Mouse (Mus musculus): Measurements from ENCODE around the gene Fam69b. TPM values are rescaled to one million over a fixed set of nuclear protein-coding genes. Genes with fewer than 3 reads are reported as not detected.

The Fam69b gene
- total and polyA plus RNA-seq, 2 experiments from 2014 or later = 155 to 261 TPM

GRCm38 (mm10) chr2:26638572-26638971 is 10.3 kb downstream of the Fam69b start:
- DNase-seq (ENCODE audit: low spot score) (no peak), ATAC-seq (ENCODE audit: low FRiP score) (no peak)
- H3K27me3 ChIP-seq (ENCODE audit: insufficient read depth, low read length) = no peaks in the 10 kb centered on the region
- H3K9me3 ChIP-seq (ENCODE audit: low read length) = no peaks in the 10 kb centered on the region
- H3K9ac ChIP-seq (replicated peaks; ENCODE audit: low read length, poor library complexity, severe bottlenecking) = peak overlapping the region; percentile 36
- peak overlapping the region; percentile 49 for H3K4me2 ChIP-seq (ENCODE audit: low read depth, low read length, poor library complexity, severe bottlenecking)
- peak overlapping the region; percentile 83 for H3K4me3 ChIP-seq (ENCODE audit: low read depth, low read length)
- WGBS = 72% methylated on average over 5 of the region's 5 CpGs
- peak; percentile 21; the same call in 1 of the 2 replicates for TF ChIP-seq CTCF (IDR thresholded peaks at IDR 0.05)
- peaks cover 8% of the 10 kb centered on the region; the same call in 1 of the 2 replicates for H3K4me1 ChIP-seq (ENCODE audit: insufficient read depth, low read length)
- H3K27ac ChIP-seq (ENCODE audit: low read depth, low read length) = peak overlapping the region; percentile 91; the same call in 1 of the 2 replicates
- H3K36me3 ChIP-seq (ENCODE audit: insufficient read depth, low read length) = peaks cover 38% of the 10 kb centered on the region

- WGBS = 5% methylated on average over 8 of the region's 8 CpGs
- no peaks in the 10 kb centered on the region for H3K27me3 ChIP-seq (ENCODE audit: insufficient read depth, low read length)
- peak overlapping the region; percentile 83 for H3K4me3 ChIP-seq (ENCODE audit: low read depth, low read length)
- ATAC-seq (ENCODE audit: low FRiP score) (no peak), DNase-seq (ENCODE audit: low spot score) (peak; percentile 67)
- H3K9me3 ChIP-seq (ENCODE audit: low read length) = no peaks in the 10 kb centered on the region
- peaks cover 37% of the 10 kb centered on the region for H3K36me3 ChIP-seq (ENCODE audit: insufficient read depth, low read length)
- peak overlapping the region; percentile 91; the same call in 1 of the 2 replicates for H3K27ac ChIP-seq (ENCODE audit: low read depth, low read length)
- peaks cover 8% of the 10 kb centered on the region; the same call in 1 of the 2 replicates for H3K4me1 ChIP-seq (ENCODE audit: insufficient read depth, low read length)
- peak overlapping the region; percentile 42 for H3K9ac ChIP-seq (replicated peaks; ENCODE audit: low read length, poor library complexity, severe bottlenecking)
- peak overlapping the region; percentile 49 for H3K4me2 ChIP-seq (ENCODE audit: low read depth, low read length, poor library complexity, severe bottlenecking)
- TF ChIP-seq CTCF (IDR thresholded peaks at IDR 0.05) = peak; percentile 71
Observed at GRCm38 (mm10) chr2:26639083-26639482, 10.8 kb downstream of the Fam69b start.

- H3K27me3 ChIP-seq (ENCODE audit: insufficient read depth, low read length) = no peaks in the 10 kb centered on the region
- peak; percentile 97 for TF ChIP-seq CTCF (IDR thresholded peaks at IDR 0.05)
- H3K9ac ChIP-seq (replicated peaks; ENCODE audit: low read length, poor library complexity, severe bottlenecking) = peak overlapping the region; percentile 90
- 4% methylated on average over 49 of the region's 49 CpGs for WGBS
- peak; percentile 97 for DNase-seq (ENCODE audit: low spot score)
- peaks cover 8% of the 10 kb centered on the region; the same call in 1 of the 2 replicates for H3K4me1 ChIP-seq (ENCODE audit: insufficient read depth, low read length)
- peak overlapping the region; percentile 83 for H3K4me3 ChIP-seq (ENCODE audit: low read depth, low read length)
- peaks cover 27% of the 10 kb centered on the region for H3K36me3 ChIP-seq (ENCODE audit: insufficient read depth, low read length)
- peak overlapping the region; percentile 49 for H3K4me2 ChIP-seq (ENCODE audit: low read depth, low read length, poor library complexity, severe bottlenecking)
- H3K9me3 ChIP-seq (ENCODE audit: low read length) = no peaks in the 10 kb centered on the region
- H3K27ac ChIP-seq (ENCODE audit: low read depth, low read length) = peak overlapping the region; percentile 91
- peak; percentile 88 for ATAC-seq (ENCODE audit: low FRiP score)
Observed at GRCm38 (mm10) chr2:26639838-26640830, 11.9 kb downstream of the Fam69b start.

- DNase-seq (ENCODE audit: low spot score) = no peak
- Histone ChIP-seq H3K9ac (replicated peaks; ENCODE audit: low read length, poor library complexity, severe bottlenecking) (no peak overlapping the region), H3K9me3 (ENCODE audit: low read length) (no peaks in the 10 kb centered on the region), H3K4me3 (ENCODE audit: low read depth, low read length) (no peak overlapping the region), H3K4me2 (ENCODE audit: low read depth, low read length, poor library complexity, severe bottlenecking) (no peak overlapping the region), H3K4me1 (ENCODE audit: insufficient read depth, low read length) (peaks cover 8% of the 10 kb centered on the region; the same call in 1 of the 2 replicates), H3K27me3 (ENCODE audit: insufficient read depth, low read length) (no peaks in the 10 kb centered on the region), H3K36me3 (ENCODE audit: insufficient read depth, low read length) (peaks cover 17% of the 10 kb centered on the region), H3K27ac (ENCODE audit: low read depth, low read length) (no peak overlapping the region)
- TF ChIP-seq CTCF (IDR thresholded peaks at IDR 0.05) = no peak
- ATAC-seq (ENCODE audit: low FRiP score) = no peak
- WGBS = 76% methylated on average over 7 of the region's 7 CpGs
Observed at GRCm38 (mm10) chr2:26641006-26641647, 12.9 kb downstream of the Fam69b start.

GRCm38 (mm10) chr2:26643942-26644341 is 15.7 kb downstream of the Fam69b start:
- TF ChIP-seq CTCF (IDR thresholded peaks at IDR 0.05) = peak; percentile 66

More at GRCm38 (mm10) chr2:26643942-26644341, 15.7 kb downstream of the Fam69b start:
- ATAC-seq (ENCODE audit: low FRiP score) (no peak), DNase-seq (ENCODE audit: low spot score) (no peak)
- WGBS = 63% methylated on average over 2 of the region's 2 CpGs
- no peak overlapping the region for H3K4me2 ChIP-seq (ENCODE audit: low read depth, low read length, poor library complexity, severe bottlenecking)
- H3K4me3 ChIP-seq (ENCODE audit: low read depth, low read length) = no peak overlapping the region
- no peak overlapping the region for H3K9ac ChIP-seq (replicated peaks; ENCODE audit: low read length, poor library complexity, severe bottlenecking)
- no peak overlapping the region for H3K27ac ChIP-seq (ENCODE audit: low read depth, low read length)
- no peaks in the 10 kb centered on the region for H3K4me1 ChIP-seq (ENCODE audit: insufficient read depth, low read length)
- H3K36me3 ChIP-seq (ENCODE audit: insufficient read depth, low read length) = no peaks in the 10 kb centered on the region
- no peaks in the 10 kb centered on the region for H3K9me3 ChIP-seq (ENCODE audit: low read length)
- no peaks in the 10 kb centered on the region for H3K27me3 ChIP-seq (ENCODE audit: insufficient read depth, low read length)

Data from midbrain, postnatal 0 days (tissue).